Mouse (Mus musculus) thymus, adult 2 months (tissue): ENCODE data around the gene Ier2. TPM values are rescaled to one million over a fixed set of nuclear protein-coding genes. Genes with fewer than 3 reads are reported as not detected.
A peak's percentile ranks its signal among the peaks of the same experiment; 100 is the strongest.

Experiments used
- DNase-seq: peaks from one replicate; pipeline ENCODE4 v3.0.0; 2021
- H3K27ac ChIP-seq: fragments of 200-500 bp; 2 replicates; pipeline ENCODE4 v1.5.1; 2012; ENCODE audit warnings: low read length, control low read depth; ENCODE audit not compliant: control insufficient read depth, insufficient read depth
- H3K27me3 ChIP-seq: fragments of 200-500 bp; 2 replicates; pipeline ENCODE4 v1.6.1; 2012; ENCODE audit warnings: mild to moderate bottlenecking, low read length, moderate library complexity, mixed read lengths; ENCODE audit not compliant: control insufficient read depth, insufficient read depth
- H3K36me3 ChIP-seq: fragments of 200-500 bp; 2 replicates; pipeline ENCODE4 v1.6.1; 2012; ENCODE audit warnings: mild to moderate bottlenecking, low read length, moderate library complexity; ENCODE audit not compliant: control insufficient read depth, insufficient read depth
- H3K4me1 ChIP-seq: fragments of 200-500 bp; replicated peaks from 2 replicates; pipeline ENCODE4 v1.6.1; 2012; ENCODE audit warnings: low read length; ENCODE audit not compliant: control insufficient read depth, insufficient read depth
- H3K4me3 ChIP-seq: fragments of 200-500 bp; 2 replicates; pipeline ENCODE4 v1.5.1; 2012; ENCODE audit warnings: mild to moderate bottlenecking, low read length, control low read depth, moderate library complexity; ENCODE audit not compliant: control insufficient read depth, insufficient read depth
- CTCF ChIP-seq: fragments of 200-500 bp; IDR thresholded peaks from 2 replicates; pipeline ENCODE4 v1.5.1; 2012; ENCODE audit warnings: mild to moderate bottlenecking, control low read depth, low read length, moderate library complexity, borderline replicate concordance; ENCODE audit not compliant: control insufficient read depth, poor library complexity, insufficient read depth; ENCODE audit errors: extremely low read depth
- POLR2A ChIP-seq: fragments of 200-500 bp; IDR thresholded peaks from 2 replicates; pipeline ENCODE4 v1.6.1; 2012; ENCODE audit warnings: mild to moderate bottlenecking, low read length, control low read depth, moderate library complexity; ENCODE audit not compliant: control insufficient read depth, poor library complexity, insufficient read depth; ENCODE audit errors: extremely low read depth
- WGBS: fragments of 180-500 bp; shearing (Covaris S2); methylation state at CpG from one replicate; pipeline ENCODE4 v1.1.7; 2018; 5-methylcytosine and 5-hydroxymethylcytosine counted together
- polyA plus RNA-seq: library from polyadenylated mRNA; depleted of rRNA; stranded (reverse); fragments of >200 nt; gene quantifications from 2 replicates; pipeline ENCODE4 v1.2.3, GENCODE M21; 2012; rRNA removed

Gene Ier2
- polyA plus RNA-seq = 29.2 and 33.7 TPM in 2 replicates

- peak within 1 kb of the TSS; percentile 91 for H3K27ac ChIP-seq
- TF ChIP-seq POLR2A = peak; percentile 98
- TF ChIP-seq CTCF = no peak
- WGBS = under 1% methylated on average over 27 of the region's 27 CpGs
- H3K4me3 ChIP-seq = peak within 1 kb of the TSS; percentile 77
- H3K27me3 ChIP-seq = no peaks in the 10 kb centered on the region
- H3K36me3 ChIP-seq = no peaks in the 10 kb centered on the region
- DNase-seq = peak; percentile 88
- H3K4me1 ChIP-seq = peaks cover 26% of the 10 kb centered on the region
Measured at GRCm38 (mm10) chr8:84662581-84663065, at the start of gene Ier2. Ier2 (minus strand) TSS chr8:84662852.

- WGBS = 77% methylated on average over 11 of the region's 11 CpGs
Measured at GRCm38 (mm10) chr8:84711933-84712758, 49.5 kb upstream of the Ier2 start.

GRCm38 (mm10) chr8:84711312-84711711 lies 48.7 kb upstream of the Ier2 start:
- TF ChIP-seq POLR2A (no peak), CTCF (no peak)
- Histone ChIP-seq H3K4me3 (no peak overlapping the region), H3K27ac (no peak overlapping the region), H3K27me3 (peaks cover 13% of the 10 kb centered on the region; the same call in 1 of the 2 replicates), H3K4me1 (peaks cover 11% of the 10 kb centered on the region), H3K36me3 (no peaks in the 10 kb centered on the region)
- 93% methylated on average over 3 of the region's 3 CpGs for WGBS
- DNase-seq = no peak

More at GRCm38 (mm10) chr8:84711933-84712758, 49.5 kb upstream of the Ier2 start:
- DNase-seq = no peak
- peaks cover 7% of the 10 kb centered on the region for H3K4me1 ChIP-seq
- H3K36me3 ChIP-seq = no peaks in the 10 kb centered on the region
- H3K27me3 ChIP-seq = peaks cover 5% of the 10 kb centered on the region; the same call in 1 of the 2 replicates
- TF ChIP-seq CTCF = no peak
- no peak for TF ChIP-seq POLR2A
- no peak overlapping the region for H3K4me3 ChIP-seq
- H3K27ac ChIP-seq = no peak overlapping the region

GRCm38 (mm10) chr8:84709931-84710330 lies 47.3 kb upstream of the Ier2 start:
- Histone ChIP-seq H3K4me3 (no peak overlapping the region), H3K36me3 (no peaks in the 10 kb centered on the region), H3K27me3 (peaks cover 20% of the 10 kb centered on the region), H3K4me1 (peaks cover 11% of the 10 kb centered on the region), H3K27ac (no peak overlapping the region)
- 98% methylated on average over 1 of the region's 1 CpGs for WGBS
- DNase-seq = no peak
- no peak for TF ChIP-seq CTCF
- TF ChIP-seq POLR2A = no peak

- peaks cover 20% of the 10 kb centered on the region for H3K27me3 ChIP-seq
Measured at GRCm38 (mm10) chr8:84708774-84709475, 46.3 kb upstream of the Ier2 start.

GRCm38 (mm10) chr8:84708071-84708541 lies 45.5 kb upstream of the Ier2 start:
- TF ChIP-seq CTCF = no peak
- TF ChIP-seq POLR2A = no peak
- WGBS = 69% methylated on average over 15 of the region's 15 CpGs
- Histone ChIP-seq H3K4me3 (no peak overlapping the region), H3K4me1 (peaks cover 23% of the 10 kb centered on the region), H3K27ac (no peak overlapping the region), H3K36me3 (no peaks in the 10 kb centered on the region), H3K27me3 (peaks cover 20% of the 10 kb centered on the region)
- DNase-seq = no peak

More at GRCm38 (mm10) chr8:84708774-84709475, 46.3 kb upstream of the Ier2 start:
- TF ChIP-seq POLR2A = no peak
- peak; percentile 96 for TF ChIP-seq CTCF
- 38% methylated on average over 12 of the region's 12 CpGs for WGBS
- Histone ChIP-seq H3K27ac (no peak overlapping the region), H3K36me3 (no peaks in the 10 kb centered on the region), H3K4me1 (peaks cover 16% of the 10 kb centered on the region), H3K4me3 (no peak overlapping the region)
- peak; percentile 81 for DNase-seq
